Mouse (Mus musculus): ENCODE measurements at regions not wholly inside any gene's neighbourhood (a gene's known extent, or its start where the extent isn't known, plus 50 kb on each side); places are given as distances from the start of the nearest gene placed in this dataset.

DNA sequence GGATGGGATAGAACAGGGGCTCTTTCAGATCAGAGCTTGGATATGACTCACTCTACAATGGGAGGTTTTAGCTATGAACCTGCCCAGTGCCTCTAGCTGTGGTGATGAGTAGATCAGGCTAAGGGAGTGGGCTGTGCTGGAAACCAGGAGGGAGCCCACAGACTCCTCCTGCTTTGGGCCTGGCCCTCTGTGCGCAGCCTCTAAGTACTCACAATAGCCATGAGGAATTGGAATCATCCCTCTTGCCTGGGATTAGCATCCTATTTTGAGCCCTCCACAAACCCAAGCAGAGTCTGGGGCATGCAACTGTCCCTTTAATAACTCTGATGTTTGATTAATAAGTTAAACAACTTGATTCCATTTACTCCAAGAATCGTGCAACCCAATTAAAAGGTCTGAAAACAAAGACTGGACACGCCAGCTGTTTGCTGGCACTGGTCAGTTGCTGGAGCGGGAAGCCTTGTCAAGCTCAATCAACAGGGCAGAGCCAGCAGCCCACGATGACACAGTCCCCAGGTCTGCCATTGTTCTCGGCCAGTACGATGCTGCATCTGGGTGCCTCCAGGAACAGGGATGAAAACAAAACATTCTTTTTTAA lies 88.6 kb upstream of the Gadd45a start:
- Histone ChIP-seq H3K4me1 (replicated peaks; ENCODE audit: control insufficient read depth, insufficient read depth, low read length) (no peaks in the 10 kb centered on the region; the same call in 1 of the 2 replicates), H3K4me3 (ENCODE audit: low read depth, low read length) (no peak overlapping the region), H3K9ac (ENCODE audit: low read depth, low read length) (no peak overlapping the region), H3K36me3 (ENCODE audit: control insufficient read depth, insufficient read depth) (no peaks in the 10 kb centered on the region), H3K4me2 (replicated peaks; ENCODE audit: low read depth) (no peak overlapping the region), H3K9me3 (ENCODE audit: control insufficient read depth) (no peaks in the 10 kb centered on the region), H3K27ac (ENCODE audit: low read depth, low read length) (no peak overlapping the region), H3K27me3 (replicated peaks; ENCODE audit: control insufficient read depth, insufficient read depth, low read length) (no peaks in the 10 kb centered on the region)
- ATAC-seq, result no peak
- 75% methylated on average over 7 of the region's 7 CpGs for WGBS
- no peak for TF ChIP-seq CTCF (IDR thresholded peaks at IDR 0.05; ENCODE audit: low read depth)

DNA sequence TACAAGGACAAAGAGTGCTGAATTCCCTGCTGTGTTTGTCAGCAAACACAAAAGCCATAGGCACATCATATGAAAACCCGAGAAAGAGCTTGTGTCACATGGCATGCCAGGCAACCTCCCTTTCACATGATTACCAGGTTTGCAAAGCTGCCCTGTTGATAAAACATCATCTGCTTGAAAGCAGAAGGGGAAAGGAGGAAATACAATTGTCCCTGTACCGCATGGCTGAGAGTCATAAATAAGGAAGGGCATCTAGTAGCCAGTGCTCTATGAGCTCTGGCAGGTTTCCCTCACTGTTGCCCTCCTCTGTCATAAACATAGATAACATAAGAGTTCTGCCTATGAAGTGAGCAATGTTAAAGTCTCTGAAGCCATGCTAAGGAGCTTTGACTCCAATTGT lies 86.8 kb upstream of the Gadd45a start:
- Histone ChIP-seq H3K9me3 (ENCODE audit: control insufficient read depth) (no peaks in the 10 kb centered on the region), H3K4me3 (ENCODE audit: low read depth, low read length) (no peak overlapping the region), H3K9ac (ENCODE audit: low read depth, low read length) (no peak overlapping the region), H3K4me2 (replicated peaks; ENCODE audit: low read depth) (no peak overlapping the region), H3K4me1 (replicated peaks; ENCODE audit: control insufficient read depth, insufficient read depth, low read length) (no peaks in the 10 kb centered on the region), H3K36me3 (ENCODE audit: control insufficient read depth, insufficient read depth) (no peaks in the 10 kb centered on the region), H3K27ac (ENCODE audit: low read depth, low read length) (no peak overlapping the region), H3K27me3 (replicated peaks; ENCODE audit: control insufficient read depth, insufficient read depth, low read length) (no peaks in the 10 kb centered on the region)
- 39% methylated on average over 2 of the region's 2 CpGs for WGBS
- peak; percentile 62 for TF ChIP-seq CTCF (IDR thresholded peaks at IDR 0.05; ENCODE audit: low read depth)
- ATAC-seq, result peak; percentile 91

DNA sequence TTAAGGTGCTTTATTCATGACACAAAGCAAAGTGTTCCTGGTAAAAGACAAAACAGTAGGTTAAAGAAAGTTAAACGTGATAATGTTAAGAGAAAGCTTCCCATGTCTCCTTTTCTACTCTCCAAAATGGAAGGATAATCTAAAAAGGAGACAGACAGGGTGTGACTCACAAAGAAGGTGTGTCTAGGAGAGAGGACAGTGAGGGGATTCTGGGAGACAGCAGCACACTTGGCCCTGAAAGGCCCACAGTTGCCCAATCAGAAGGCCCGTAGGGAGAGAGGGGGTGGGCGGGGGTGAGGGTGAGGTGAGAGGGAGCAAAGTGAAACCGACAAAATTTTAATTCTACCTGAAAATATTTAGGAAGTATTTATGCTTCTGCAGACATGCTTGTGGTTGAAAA lies 85.8 kb upstream of the Gadd45a start:
- no peaks in the 10 kb centered on the region for H3K36me3 ChIP-seq (ENCODE audit: control insufficient read depth, insufficient read depth)
- no peaks in the 10 kb centered on the region for H3K9me3 ChIP-seq (ENCODE audit: control insufficient read depth)
- WGBS, result 73% methylated on average over 4 of the region's 4 CpGs
- no peak overlapping the region for H3K9ac ChIP-seq (ENCODE audit: low read depth, low read length)
- no peak overlapping the region for H3K27ac ChIP-seq (ENCODE audit: low read depth, low read length)
- no peaks in the 10 kb centered on the region for H3K4me1 ChIP-seq (replicated peaks; ENCODE audit: control insufficient read depth, insufficient read depth, low read length)
- no peak overlapping the region for H3K4me3 ChIP-seq (ENCODE audit: low read depth, low read length)
- no peak overlapping the region for H3K4me2 ChIP-seq (replicated peaks; ENCODE audit: low read depth)
- no peaks in the 10 kb centered on the region for H3K27me3 ChIP-seq (replicated peaks; ENCODE audit: control insufficient read depth, insufficient read depth, low read length)
- ATAC-seq, result no peak
- no peak for TF ChIP-seq CTCF (IDR thresholded peaks at IDR 0.05; ENCODE audit: low read depth)

DNA sequence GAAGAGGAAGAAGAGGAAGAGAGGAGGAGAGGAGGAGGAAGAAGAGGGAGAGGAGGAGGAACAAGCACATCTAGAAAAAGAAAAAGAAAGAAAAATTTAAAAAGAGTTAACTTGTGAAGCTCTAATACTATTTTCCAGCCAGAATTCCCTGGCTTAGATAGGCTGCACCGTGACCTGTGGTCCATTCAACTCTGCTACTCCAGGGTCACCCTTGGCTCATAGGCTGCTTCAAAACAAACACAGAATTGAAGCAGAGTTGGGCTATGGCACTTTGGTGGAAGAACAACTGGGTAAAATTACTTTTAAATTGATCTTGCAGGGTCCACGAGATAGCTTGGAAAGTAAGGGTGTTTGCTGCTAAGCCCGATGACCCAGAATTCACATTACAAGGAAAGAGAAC lies 79.0 kb upstream of the Gadd45a start:
- no peak for ATAC-seq
- TF ChIP-seq CTCF (IDR thresholded peaks at IDR 0.05; ENCODE audit: low read depth), result no peak
- Histone ChIP-seq H3K9ac (ENCODE audit: low read depth, low read length) (no peak overlapping the region), H3K9me3 (ENCODE audit: control insufficient read depth) (no peaks in the 10 kb centered on the region), H3K4me3 (ENCODE audit: low read depth, low read length) (no peak overlapping the region), H3K27ac (ENCODE audit: low read depth, low read length) (no peak overlapping the region), H3K27me3 (replicated peaks; ENCODE audit: control insufficient read depth, insufficient read depth, low read length) (no peaks in the 10 kb centered on the region), H3K36me3 (ENCODE audit: control insufficient read depth, insufficient read depth) (no peaks in the 10 kb centered on the region), H3K4me1 (replicated peaks; ENCODE audit: control insufficient read depth, insufficient read depth, low read length) (peaks cover 13% of the 10 kb centered on the region; the same call in 1 of the 2 replicates), H3K4me2 (replicated peaks; ENCODE audit: low read depth) (no peak overlapping the region)
- 83% methylated on average over 3 of the region's 3 CpGs for WGBS

DNA sequence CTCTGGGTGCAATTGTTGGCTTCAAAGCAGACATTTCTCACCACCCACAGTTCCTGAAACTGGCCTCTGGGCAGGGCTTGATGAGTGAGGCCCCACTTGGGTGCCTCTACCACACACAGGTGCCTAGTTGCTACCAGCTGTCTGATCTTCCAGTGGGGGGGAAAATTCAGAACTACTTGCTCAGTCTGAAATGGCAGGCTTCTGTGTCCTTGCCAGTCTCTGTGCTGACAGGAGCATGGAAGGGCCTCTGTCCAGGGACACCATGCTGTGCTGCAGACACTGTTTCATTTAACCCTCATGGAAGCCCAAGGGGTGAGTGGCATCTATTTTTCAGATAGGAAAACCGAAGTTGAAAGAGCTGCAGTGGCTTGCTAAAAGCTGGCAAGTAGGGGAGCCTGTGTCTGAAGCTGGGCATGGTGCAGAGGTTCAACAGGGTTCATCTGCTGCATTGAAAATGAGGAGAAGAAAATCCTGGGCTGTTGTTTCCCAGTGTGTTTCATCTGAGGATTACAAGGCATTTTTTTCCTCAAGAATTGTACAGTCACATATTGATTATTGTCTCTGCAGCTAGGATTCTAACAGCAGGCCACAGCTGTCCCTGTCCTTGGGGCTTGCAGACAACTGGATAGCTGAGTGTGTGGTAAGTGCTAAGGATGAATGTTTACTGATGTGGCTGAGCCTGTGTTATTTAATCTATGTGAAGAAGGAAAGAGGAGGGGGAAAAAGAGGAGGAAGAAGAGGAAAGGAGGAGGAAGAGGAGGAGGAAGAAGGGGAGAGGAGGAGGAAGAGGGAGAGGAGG lies 78.4 kb upstream of the Gadd45a start:
- H3K9ac ChIP-seq (ENCODE audit: low read depth, low read length), result no peak overlapping the region
- no peaks in the 10 kb centered on the region for H3K9me3 ChIP-seq (ENCODE audit: control insufficient read depth)
- no peak for ATAC-seq
- 61% methylated on average over 1 of the region's 1 CpGs for WGBS
- no peaks in the 10 kb centered on the region for H3K27me3 ChIP-seq (replicated peaks; ENCODE audit: control insufficient read depth, insufficient read depth, low read length)
- no peak overlapping the region for H3K4me2 ChIP-seq (replicated peaks; ENCODE audit: low read depth)
- no peak overlapping the region for H3K27ac ChIP-seq (ENCODE audit: low read depth, low read length)
- no peak overlapping the region for H3K4me3 ChIP-seq (ENCODE audit: low read depth, low read length)
- TF ChIP-seq CTCF (IDR thresholded peaks at IDR 0.05; ENCODE audit: low read depth), result no peak
- no peaks in the 10 kb centered on the region for H3K36me3 ChIP-seq (ENCODE audit: control insufficient read depth, insufficient read depth)
- H3K4me1 ChIP-seq (replicated peaks; ENCODE audit: control insufficient read depth, insufficient read depth, low read length), result peaks cover 13% of the 10 kb centered on the region; the same call in 1 of the 2 replicates

DNA sequence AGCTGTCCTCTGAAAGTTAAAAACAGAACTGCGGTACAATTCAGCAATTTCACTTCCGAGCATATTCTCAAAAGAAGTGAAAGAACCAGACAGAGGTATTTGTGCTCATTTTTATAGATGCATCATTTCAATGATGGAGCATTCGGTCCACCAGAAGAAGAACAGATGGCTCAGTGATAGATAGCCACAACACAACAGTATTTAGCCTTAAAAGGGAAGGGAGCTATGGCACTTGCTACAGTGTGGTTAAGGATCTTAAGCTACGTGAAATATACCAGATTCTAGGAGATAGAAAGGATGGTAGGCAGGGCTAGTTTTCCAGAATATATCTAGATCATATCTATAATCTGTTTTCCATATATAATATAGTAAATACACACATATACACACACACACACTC lies 77.5 kb upstream of the Gadd45a start:
- Histone ChIP-seq H3K9ac (ENCODE audit: low read depth, low read length) (no peak overlapping the region), H3K36me3 (ENCODE audit: control insufficient read depth, insufficient read depth) (no peaks in the 10 kb centered on the region), H3K27me3 (replicated peaks; ENCODE audit: control insufficient read depth, insufficient read depth, low read length) (no peaks in the 10 kb centered on the region), H3K4me1 (replicated peaks; ENCODE audit: control insufficient read depth, insufficient read depth, low read length) (peaks cover 13% of the 10 kb centered on the region; the same call in 1 of the 2 replicates), H3K4me3 (ENCODE audit: low read depth, low read length) (no peak overlapping the region), H3K4me2 (replicated peaks; ENCODE audit: low read depth) (no peak overlapping the region), H3K27ac (ENCODE audit: low read depth, low read length) (no peak overlapping the region), H3K9me3 (ENCODE audit: control insufficient read depth) (no peaks in the 10 kb centered on the region)
- no peak for TF ChIP-seq CTCF (IDR thresholded peaks at IDR 0.05; ENCODE audit: low read depth)
- WGBS, result 93% methylated on average over 4 of the region's 4 CpGs
- no peak for ATAC-seq
